Mouse (Mus musculus) left cerebral cortex, adult 11 months (tissue): ENCODE data around the gene C1qbp.

ENCODE experiments used
- DNase-seq: peaks from one replicate; pipeline ENCODE4 v3.0.0; 2022; ENCODE audit warnings: low spot score

Gene C1qbp

GRCm38 (mm10) chr11:70973947-70974346 is 8.9 kb downstream of the C1qbp start:
- no peak for DNase-seq

- DNase-seq, result no peak
These were observed 10.2 kb downstream of the C1qbp start for GRCm38 (mm10) chr11:70972586-70972985.

- no peak for DNase-seq
These were observed 12.0 kb downstream of the C1qbp start for GRCm38 (mm10) chr11:70970560-70971540.

GRCm38 (mm10) chr11:70969821-70970559 is 12.8 kb downstream of the C1qbp start, which contains the start of the genes Nup88 and Rpain:
Gene Nup88 (minus strand): TSS chr11:70969973.
Gene Rpain (plus strand): TSS chr11:70970213.
- peak; percentile 92 for DNase-seq

GRCm38 (mm10) chr11:70969271-70969794 is 13.5 kb downstream of the C1qbp start:
- no peak for DNase-seq

GRCm38 (mm10) chr11:70964222-70964907 is 18.5 kb downstream of the C1qbp start:
- no peak for DNase-seq

- DNase-seq, result no peak
These were observed 21.9 kb downstream of the C1qbp start for GRCm38 (mm10) chr11:70960786-70961554.

GRCm38 (mm10) chr11:70954711-70955110 is 28.1 kb downstream of the C1qbp start:
- DNase-seq, result no peak

- no peak for DNase-seq
These were observed 37.6 kb downstream of the C1qbp start for GRCm38 (mm10) chr11:70944935-70945817.

GRCm38 (mm10) chr11:70943651-70944050 is 39.2 kb downstream of the C1qbp start:
- DNase-seq, result no peak

GRCm38 (mm10) chr11:70942596-70942995 is 40.2 kb downstream of the C1qbp start:
- DNase-seq, result no peak

- DNase-seq, result no peak
These were observed 47.5 kb downstream of the C1qbp start for GRCm38 (mm10) chr11:70935316-70935715.

GRCm38 (mm10) chr11:70931461-70931860 is 51.4 kb downstream of the C1qbp start:
- no peak for DNase-seq
